Comparison of ENCODE assay signal across 8 mouse cellular contexts in the genomic region with DNA sequence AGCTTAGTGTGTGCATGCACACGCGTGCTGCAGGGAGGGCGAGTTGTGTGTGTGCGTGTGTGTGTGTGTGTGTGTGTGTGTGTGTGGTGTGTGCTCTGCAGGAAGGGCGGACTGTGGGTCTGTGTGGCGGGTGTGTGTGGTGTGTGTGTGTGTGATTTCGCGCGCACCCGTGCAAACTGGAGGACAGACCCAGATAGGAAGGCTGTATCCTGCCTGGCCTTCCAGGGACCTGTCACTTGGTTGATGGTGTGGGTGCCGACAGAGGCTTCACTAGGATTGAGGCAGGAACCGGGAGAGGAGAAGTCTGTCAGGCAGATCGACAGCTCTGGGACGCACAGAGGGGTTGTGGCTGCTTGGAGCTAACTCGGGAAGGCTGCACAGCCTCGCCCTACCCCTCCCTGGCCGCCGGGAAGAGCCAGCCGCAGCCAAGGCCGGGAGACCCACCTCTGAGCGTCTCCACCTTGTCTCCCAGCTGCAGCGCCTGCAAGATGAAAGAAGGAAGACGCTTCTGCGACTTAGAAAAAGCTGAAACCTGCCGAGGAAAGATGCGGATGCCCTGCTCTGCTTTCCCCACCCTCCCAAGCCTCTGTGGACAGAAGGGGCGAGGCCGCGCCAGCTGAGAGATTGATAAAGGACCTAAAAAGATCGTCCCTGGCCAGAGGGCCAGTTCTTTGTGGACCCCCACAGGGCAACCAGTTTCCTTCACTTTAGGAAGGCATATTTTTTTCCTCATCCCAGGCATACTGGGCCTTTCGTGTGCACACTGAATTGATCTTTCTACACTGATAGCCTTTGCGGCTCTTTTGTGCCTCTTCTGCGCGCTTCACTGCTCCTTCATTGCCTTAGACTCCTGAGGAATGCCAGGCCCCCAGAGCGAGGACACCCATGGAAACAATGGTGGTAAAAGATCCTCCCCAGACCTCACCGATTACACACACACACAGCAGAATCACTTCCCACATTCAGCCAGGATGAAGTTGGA. TPM values are rescaled to one million over a fixed set of nuclear protein-coding genes. Genes with fewer than 3 reads are reported as not detected.
A peak's percentile ranks its signal among the peaks of the same experiment; 100 is the strongest.
DNase-seq lines count a peak whose midpoint lies in the region; ATAC-seq lines count a peak whose summit lies in the region.

No protein-coding gene starts in this region.

- DNase-seq in frontal cortex, postnatal 10 days (ENCODE audit: low spot score in 2 of 2): no peak
- peak; percentile 77 for DNase-seq in cerebellum, adult 9-10 months
- peak; percentile 51 to 64 for DNase-seq in frontal cortex, postnatal 36 days (ENCODE audit: low spot score in 2 of 2)
- peak; percentile 36 to 62 for DNase-seq in left cerebral cortex, postnatal 10 days (ENCODE audit: extremely low spot score in 1 of 2, low spot score in 2 of 2)
- peak; percentile 22 for DNase-seq in skeletal muscle tissue, adult 2 months (ENCODE audit: low read depth, low spot score)

- H3K4me2 ChIP-seq in hindbrain, embryonic 13.5 days: peak overlapping the region; percentile 79

- ATAC-seq in frontal cortex, adult (ENCODE audit: low TSS enrichment): peak; percentile 45
- peak; percentile 83 for ATAC-seq in hindbrain, embryonic 13.5 days (ENCODE audit: low FRiP score)
- ATAC-seq in megakaryocyte, adult 5-6 weeks (ENCODE audit: poor library complexity, severe bottlenecking): peak; percentile 20

- H3K4me1 ChIP-seq in hindbrain, embryonic 13.5 days (replicated peaks): peaks cover 44% of the 10 kb centered on the region

- H3K36me3 ChIP-seq in hindbrain, embryonic 13.5 days: no peaks in the 10 kb centered on the region

- H3K9me3 ChIP-seq in hindbrain, embryonic 13.5 days: no peaks in the 10 kb centered on the region

- intact Hi-C loops in left cerebral cortex, postnatal 10 days (cut with DNase I): loop anchor here (10.0 kb wide), 2 partner anchors 174 to 274 kb away; no protein-coding TSS in a partner anchor

- H3K27ac ChIP-seq in hindbrain, embryonic 13.5 days: peak overlapping the region; percentile 99

- WGBS in hindbrain, embryonic 13.5 days: under 1% methylated on average over 36 of the region's 36 CpGs

- H3K27me3 ChIP-seq in hindbrain, embryonic 13.5 days: no peaks in the 10 kb centered on the region

- H3K4me3 ChIP-seq in hindbrain, embryonic 13.5 days: peak overlapping the region; percentile 87

- H3K9ac ChIP-seq in hindbrain, embryonic 13.5 days: peak overlapping the region; percentile 96

RNA-seq across cellular contexts. Expression of a gene that starts 0.9 kb away (rescaled TPM):
- polyA plus RNA-seq in hindbrain, embryonic 13.5 days (2015; fragmentation: Nextera tagmentation; extraction: Ambion mirVana): 41.0 and 41.7 TPM in 2 replicates
- 10 to 100 TPM; 70.1 to 72.8 TPM for total RNA-seq in left cerebral cortex, postnatal 10 days (2021)
- 27.8 and 30.1 TPM in 2 replicates for total RNA-seq in megakaryocyte, adult 5-6 weeks (2015)
- total RNA-seq in megakaryocyte, adult 5-6 weeks (2017): 37.2 and 51.1 TPM in 2 replicates

Comparison
In these comparisons a context has a peak if more than half of its experiments do, and no peak if none do; other contexts are left out.
1. DNase-seq: peak in cerebellum, adult 9-10 months (single experiment), frontal cortex, postnatal 36 days (2 of 2), left cerebral cortex, postnatal 10 days (2 of 2) and skeletal muscle tissue, adult 2 months (single experiment); none in frontal cortex, postnatal 10 days (0 of 2).
2. ATAC-seq: peak in every context shown above with its lines; median percentile 83 in hindbrain, embryonic 13.5 days; 45 in frontal cortex, adult; 20 in megakaryocyte, adult 5-6 weeks.